ENCODE assay signal across 8 mouse cellular contexts in the genomic region with DNA sequence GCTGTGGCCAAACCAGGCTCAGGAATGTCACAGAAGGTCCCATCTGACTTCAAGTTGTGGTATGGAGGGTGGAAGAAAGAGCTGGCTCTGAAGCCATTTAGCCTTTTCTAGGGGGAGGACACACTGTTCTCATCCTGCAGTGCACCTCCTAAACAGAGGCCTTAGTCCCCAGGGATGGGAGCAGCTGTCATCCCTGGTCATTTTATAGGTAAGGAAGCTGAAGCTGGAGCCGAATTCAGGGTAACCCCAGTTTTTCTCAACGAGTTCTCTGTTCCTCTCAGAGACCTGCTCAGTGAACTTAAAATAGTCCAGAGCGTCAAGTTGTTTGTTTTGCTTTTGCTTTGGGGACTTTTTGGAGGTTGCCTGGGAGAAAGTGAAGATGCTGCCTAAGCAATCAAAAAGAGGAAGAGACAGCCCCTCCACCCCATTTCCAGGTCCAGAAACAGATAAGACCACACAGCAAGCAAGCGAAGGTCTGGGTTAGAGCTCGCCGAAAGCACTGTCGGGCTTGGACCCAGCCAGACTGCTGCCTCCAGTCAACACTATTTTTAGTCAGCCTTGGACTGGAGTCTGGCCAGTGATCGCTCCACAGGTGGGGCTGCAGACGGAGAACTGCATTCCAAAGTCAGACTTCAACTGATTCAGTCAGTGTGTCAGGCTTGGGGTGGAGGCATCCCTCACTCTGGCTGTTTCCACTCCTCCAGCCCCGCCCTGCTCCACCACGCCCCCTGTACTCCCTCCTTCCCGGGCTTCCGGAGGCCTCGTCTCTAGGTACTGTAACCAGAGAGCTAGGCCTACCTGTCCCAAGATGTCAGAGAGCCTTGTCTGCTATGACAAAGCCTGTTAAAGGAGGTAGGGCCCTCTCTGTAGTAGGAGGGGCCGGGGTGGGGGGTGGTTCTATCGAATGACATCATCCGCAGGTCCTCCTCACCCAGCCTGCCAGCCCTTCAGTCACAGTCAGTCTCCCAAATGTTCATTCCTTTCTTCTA. TPM values are rescaled to one million over a fixed set of nuclear protein-coding genes. Genes with fewer than 3 reads are reported as not detected.
DNase-seq lines count a peak whose midpoint lies in the region; ATAC-seq and TF ChIP-seq lines count a peak whose summit lies in the region.

No protein-coding gene starts in this region.

- TF ChIP-seq POLR2A in MEL (IDR thresholded peaks at IDR 0.05; ENCODE audit: control insufficient read depth in 1 of 2, insufficient read depth in 1 of 2, low read depth in 1 of 2, low read length in 2 of 2, poor library complexity in 1 of 2) = no peak

- no peaks in the 10 kb centered on the region for H3K27me3 ChIP-seq in MEL (ENCODE audit: control insufficient read depth in 1 of 2, insufficient read depth in 2 of 2, low read length in 2 of 2)
- H3K27me3 ChIP-seq in kidney, embryonic 16.5 days (ENCODE audit: insufficient read depth, low read length) = no peaks in the 10 kb centered on the region

- H3K79me2 ChIP-seq in MEL (ENCODE audit: control insufficient read depth, insufficient read depth, low read length, poor library complexity) = no peaks in the 10 kb centered on the region

- peak overlapping the region; percentile 60 for H3K27ac ChIP-seq in MEL (ENCODE audit: control insufficient read depth, low read depth, low read length)
- H3K27ac ChIP-seq in kidney, embryonic 16.5 days (ENCODE audit: low read length) = peak overlapping the region; percentile 53

- peak overlapping the region; percentile 26 for H3K9ac ChIP-seq in MEL (ENCODE audit: control insufficient read depth, low read depth, low read length, poor library complexity, severe bottlenecking)
- H3K9ac ChIP-seq in kidney, embryonic 16.5 days (replicated peaks; ENCODE audit: low read length) = no peak overlapping the region

- no peak for TF ChIP-seq CTCF in MEL (IDR thresholded peaks at IDR 0.05 in 2 of 3, conservative IDR thresholded peaks at IDR 0.05 in 1 of 3; ENCODE audit: control insufficient read depth in 1 of 3, insufficient read depth in 1 of 3, low read depth in 2 of 3, low read length in 3 of 3, poor library complexity in 1 of 3, severe bottlenecking in 1 of 3)

- H3K9me3 ChIP-seq in MEL (replicated peaks; ENCODE audit: insufficient read depth, low read length) = no peaks in the 10 kb centered on the region
- H3K9me3 ChIP-seq in kidney, embryonic 16.5 days (ENCODE audit: low read length) = no peaks in the 10 kb centered on the region

- ATAC-seq in kidney, embryonic 16.5 days (ENCODE audit: low FRiP score, low TSS enrichment) = peak; percentile 91

- peaks cover 0 to 17% of the 10 kb centered on the region in 2 experiments; a peak in 2 of 4 replicates for H3K36me3 ChIP-seq in MEL (ENCODE audit: control insufficient read depth in 1 of 2, insufficient read depth in 2 of 2, low read length in 2 of 2)
- H3K36me3 ChIP-seq in kidney, embryonic 16.5 days (ENCODE audit: insufficient read depth, low read length) = no peaks in the 10 kb centered on the region

- peak overlapping the region; percentile 45 to 47 for H3K4me3 ChIP-seq in MEL (ENCODE audit: control insufficient read depth in 1 of 2, insufficient read depth in 1 of 2, low read depth in 2 of 2, low read length in 2 of 2)
- H3K4me3 ChIP-seq in kidney, embryonic 16.5 days (ENCODE audit: low read length) = no peak overlapping the region

- H3K4me2 ChIP-seq in kidney, embryonic 16.5 days (replicated peaks; ENCODE audit: low read depth, low read length) = peak overlapping the region; percentile 26

- peak; percentile 81 to 84 for DNase-seq in B cell, adult 2 months
- peak; percentile 81 for DNase-seq in MEL (ENCODE audit: low read depth, low spot score)
- DNase-seq in cerebellum, postnatal 10 days = peak; percentile 78 to 81
- DNase-seq in heart, adult 18-20 months = peak; percentile 80 to 81
- peak; percentile 83 for DNase-seq in lung, postnatal 25 days (ENCODE audit: low spot score)
- peak; percentile 82 to 87 for DNase-seq in spleen, postnatal 36 days (ENCODE audit: low spot score in 2 of 2)
- DNase-seq in layer of hippocampus, adult 9-10 months (ENCODE audit: low spot score) = no peak

- TF ChIP-seq EP300 in MEL (IDR thresholded peaks at IDR 0.05; ENCODE audit: low read depth in 1 of 2, low read length in 2 of 2) = no peak; a peak in 1 of 4 replicates

- TF ChIP-seq RAD21 in MEL (IDR thresholded peaks at IDR 0.05; ENCODE audit: low read depth, low read length) = no peak

- peaks cover 4 to 31% of the 10 kb centered on the region in 2 experiments for H3K4me1 ChIP-seq in MEL (ENCODE audit: control insufficient read depth in 1 of 2, insufficient read depth in 2 of 2, low read length in 2 of 2)
- peaks cover 26% of the 10 kb centered on the region for H3K4me1 ChIP-seq in kidney, embryonic 16.5 days (ENCODE audit: insufficient read depth, low read length)

- 23% methylated on average over 17 of the region's 17 CpGs for WGBS in kidney, embryonic 16.5 days

TF ChIP-seq in MEL, 35 proteins besides CTCF, POLR2A, EP300 and RAD21:
- TF ChIP-seq RCOR1 (IDR thresholded peaks at IDR 0.05; ENCODE audit: low read depth, low read length) (0 out of 2 replicates have a peak, but pooled peaks have one; percentile 39), USF1 (IDR thresholded peaks at IDR 0.05; ENCODE audit: low read depth, low read length) (no peak), MAZ (IDR thresholded peaks at IDR 0.05; ENCODE audit: low read depth, low read length) (peak; percentile 43; the same call in 1 of the 2 replicates), ELF1 (IDR thresholded peaks at IDR 0.05; ENCODE audit: low read depth, low read length) (0 out of 2 replicates have a peak, but pooled peaks have one; percentile 4), GATA1 (IDR thresholded peaks at IDR 0.05; ENCODE audit: low read depth, low read length) (peak; percentile 73), JUND (IDR thresholded peaks at IDR 0.05; ENCODE audit: low read depth, low read length) (no peak), TCF12 (IDR thresholded peaks at IDR 0.05; ENCODE audit: low read depth, low read length) (0 out of 2 replicates have a peak, but pooled peaks have one; percentile 2), POLR2AphosphoS5 (IDR thresholded peaks at IDR 0.05; ENCODE audit: borderline replicate concordance, low read depth, low read length) (no peak), TAL1 (IDR thresholded peaks at IDR 0.05; ENCODE audit: low read length) (no peak), UBTF (IDR thresholded peaks at IDR 0.05; ENCODE audit: borderline replicate concordance, insufficient read depth, low read depth, low read length) (no peak), POLR2AphosphoS2 (IDR thresholded peaks at IDR 0.05; ENCODE audit: low read length) (no peak), HCFC1 (IDR thresholded peaks at IDR 0.05; ENCODE audit: low read depth, low read length) (no peak), ETS1 (IDR thresholded peaks at IDR 0.05; ENCODE audit: low read depth, low read length) (peak; percentile 31; the same call in 1 of the 2 replicates), KAT2A (conservative IDR thresholded peaks at IDR 0.05; ENCODE audit: low read depth, low read length) (no peak), BHLHE40 (IDR thresholded peaks at IDR 0.05; ENCODE audit: borderline replicate concordance, low read depth, low read length) (no peak)

RNA-seq across cellular contexts. Expression of gene Rnf19b, which starts 24.8 kb away (rescaled TPM):
- 25.5 and 26.3 TPM in 2 replicates for total RNA-seq in MEL (2012; rRNA removed)
- 10 to 100 TPM in 1 of 2 experiments, not detected in 1; 30.0 TPM for polyA plus RNA-seq in MEL (2012; ENCODE audit: insufficient read depth in 1 of 2, insufficient read length in 2 of 2, low read depth in 1 of 2, low replicate concordance in 2 of 2, missing spikeins in 1 of 2)
- 10 to 100 TPM; 27.3 to 28.2 TPM for total RNA-seq in heart, adult 18-20 months (2021)
- 6.4 and 6.7 TPM in 2 replicates for polyA plus RNA-seq in kidney, embryonic 16.5 days (2015; fragmentation: Nextera tagmentation; extraction: Ambion mirVana)

RNA-seq across cellular contexts. Expression of gene Ak2, which starts 41.5 kb away (rescaled TPM):
- 263 and 330 TPM in 2 replicates for total RNA-seq in MEL (2012; rRNA removed)
- 100 to 1,000 TPM in 1 of 2 experiments, not detected in 1; 366 TPM for polyA plus RNA-seq in MEL (2012; ENCODE audit: insufficient read depth in 1 of 2, insufficient read length in 2 of 2, low read depth in 1 of 2, low replicate concordance in 2 of 2, missing spikeins in 1 of 2)
- 10 to 100 TPM; 75.7 to 78.3 TPM for total RNA-seq in heart, adult 18-20 months (2021)
- polyA plus RNA-seq in kidney, embryonic 16.5 days (2015; fragmentation: Nextera tagmentation; extraction: Ambion mirVana) = 226 and 238 TPM in 2 replicates
